Mouse (Mus musculus) forebrain, embryonic 14.5 days (tissue): ENCODE results near the gene Pfkfb2. TPM values are rescaled to one million over a fixed set of nuclear protein-coding genes. Genes with fewer than 3 reads are reported as not detected.

Experiments
- ATAC-seq: fragments of 200-750 bp; cut with Nextera tagmentation; 2 replicates; pipeline ENCODE4 v1.8.0; 2017; ENCODE audit warnings: mild to moderate bottlenecking, moderate library complexity
- DNase-seq: peaks from one replicate; pipeline ENCODE4 v3.0.0-alpha.2; 2015; ENCODE audit warnings: low spot score
- H3K27ac ChIP-seq: fragments of 300-500 bp; sonication (generic); 2 replicates; pipeline ENCODE4 v1.5.1; 2014; ENCODE audit warnings: low read depth, mild to moderate bottlenecking, control low read depth, low read length, moderate library complexity
- H3K27me3 ChIP-seq: fragments of 300-500 bp; sonication (generic); replicated peaks from 2 replicates; pipeline ENCODE4 v1.6.1; 2014; ENCODE audit warnings: low read length, control low read depth, mixed read lengths; ENCODE audit not compliant: control insufficient read depth, insufficient read depth
- H3K36me3 ChIP-seq: fragments of 300-500 bp; sonication (generic); 2 replicates; pipeline ENCODE4 v1.6.1; 2014; ENCODE audit warnings: low read length, control low read depth; ENCODE audit not compliant: control insufficient read depth, insufficient read depth
- H3K4me1 ChIP-seq: fragments of 300-500 bp; sonication (generic); 2 replicates; pipeline ENCODE4 v1.6.1; 2014; ENCODE audit warnings: antibody characterized with exemption, low read length, control low read depth; ENCODE audit not compliant: control insufficient read depth, insufficient read depth
- H3K4me2 ChIP-seq: fragments of 300-500 bp; sonication (generic); 2 replicates; pipeline ENCODE4 v1.6.1; 2014; ENCODE audit warnings: mild to moderate bottlenecking, control low read depth, low read length
- H3K4me3 ChIP-seq: fragments of 300-500 bp; sonication (generic); 2 replicates; pipeline ENCODE4 v1.5.1; 2014; ENCODE audit warnings: low read depth, low read length, control low read depth
- H3K9ac ChIP-seq: fragments of 300-500 bp; sonication (generic); 2 replicates; pipeline ENCODE4 v1.6.1; 2014; ENCODE audit warnings: mild to moderate bottlenecking, low read length, control low read depth, moderate library complexity
- H3K9me3 ChIP-seq: fragments of 300-500 bp; sonication (generic); replicated peaks from 2 replicates; pipeline ENCODE4 v1.6.1; 2016; ENCODE audit warnings: low read length, control low read depth, mixed read lengths; ENCODE audit not compliant: control insufficient read depth
- WGBS: fragments of 180-500 bp; shearing (Covaris S2); extraction: QIAGEN DNeasy Blood & Tissue Kit; methylation state at CpG from one replicate; pipeline ENCODE4 v1.1.7; 2014; 5-methylcytosine and 5-hydroxymethylcytosine counted together
- polyA plus RNA-seq: library from polyadenylated mRNA; unstranded; fragments of >200 nt; fragmentation: Nextera tagmentation; extraction: Ambion mirVana; gene quantifications from 2 replicates; pipeline ENCODE4 v1.2.1, GENCODE M21; 2014

Pfkfb2 gene
- polyA plus RNA-seq = 17.8 and 23.2 TPM in 2 replicates

- H3K9ac ChIP-seq = no peak within 1 kb of the TSS
- WGBS = 71% methylated on average over 2 of the region's 2 CpGs
- H3K4me2 ChIP-seq = no peak within 1 kb of the TSS
- DNase-seq (no peak), ATAC-seq (no peak)
- no peaks in the 10 kb centered on the region for H3K4me1 ChIP-seq
- no peaks in the 10 kb centered on the region for H3K36me3 ChIP-seq
- no peaks in the 10 kb centered on the region for H3K27me3 ChIP-seq
- no peak within 1 kb of the TSS for H3K4me3 ChIP-seq
- no peaks in the 10 kb centered on the region for H3K9me3 ChIP-seq
- H3K27ac ChIP-seq = no peak within 1 kb of the TSS
Observed at GRCm38 (mm10) chr1:130729153-130729552, at the start of gene Pfkfb2. Gene Pfkfb2, minus strand, starts transcription at chr1:130729253.

GRCm38 (mm10) chr1:130776645-130777044 lies 47.6 kb upstream of the Pfkfb2 start:
- H3K9me3 ChIP-seq = no peaks in the 10 kb centered on the region
- no peaks in the 10 kb centered on the region for H3K36me3 ChIP-seq
- no peaks in the 10 kb centered on the region for H3K27me3 ChIP-seq
- no peak overlapping the region for H3K4me2 ChIP-seq
- ATAC-seq = no peak
- H3K27ac ChIP-seq = no peak overlapping the region
- H3K4me3 ChIP-seq = no peak overlapping the region
- WGBS = 87% methylated on average over 1 of the region's 1 CpGs
- DNase-seq = no peak
- H3K4me1 ChIP-seq = no peaks in the 10 kb centered on the region
- H3K9ac ChIP-seq = no peak overlapping the region

DNA sequence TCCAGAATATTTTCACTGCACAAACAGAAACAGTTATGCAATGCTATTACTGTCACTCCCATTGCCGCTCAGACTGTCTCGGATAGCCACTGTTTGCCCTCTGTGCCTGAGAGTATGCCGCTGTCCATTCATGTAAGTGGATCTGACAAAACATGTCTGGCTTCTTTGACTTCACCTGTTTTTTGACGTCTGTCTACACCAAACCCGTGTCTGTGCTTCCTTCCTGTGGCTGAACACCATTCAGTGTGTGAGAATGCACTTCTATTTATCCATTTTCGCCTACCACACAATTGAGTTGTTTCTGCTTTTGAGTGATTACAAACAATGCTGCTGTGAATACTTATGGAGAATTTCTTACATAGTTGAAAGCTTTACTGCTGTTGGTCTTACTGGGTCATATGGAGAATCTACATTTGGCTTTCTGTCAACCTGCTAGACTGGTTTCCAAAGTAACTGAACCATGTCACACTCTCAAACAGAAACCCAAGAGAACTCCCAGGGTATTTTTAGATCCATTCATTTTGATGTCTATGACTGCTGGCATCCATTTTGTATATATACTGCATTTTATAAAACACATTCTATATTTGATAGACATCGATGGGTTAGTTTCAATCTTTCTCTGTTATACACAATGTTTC lies 46.8 kb upstream of the Pfkfb2 start:
- 81% methylated on average over 7 of the region's 7 CpGs for WGBS
- DNase-seq (no peak), ATAC-seq (no peak)
- no peak overlapping the region for H3K9ac ChIP-seq
- no peaks in the 10 kb centered on the region for H3K27me3 ChIP-seq
- no peak overlapping the region for H3K4me3 ChIP-seq
- no peaks in the 10 kb centered on the region for H3K36me3 ChIP-seq
- no peak overlapping the region for H3K4me2 ChIP-seq
- H3K4me1 ChIP-seq = no peaks in the 10 kb centered on the region
- no peaks in the 10 kb centered on the region for H3K9me3 ChIP-seq
- no peak overlapping the region for H3K27ac ChIP-seq

GRCm38 (mm10) chr1:130775234-130775633 lies 46.2 kb upstream of the Pfkfb2 start:
- no peak overlapping the region for H3K9ac ChIP-seq
- H3K9me3 ChIP-seq = no peaks in the 10 kb centered on the region
- no peaks in the 10 kb centered on the region for H3K27me3 ChIP-seq
- WGBS = 47% methylated on average over 2 of the region's 2 CpGs
- H3K4me2 ChIP-seq = no peak overlapping the region
- H3K4me1 ChIP-seq = no peaks in the 10 kb centered on the region
- no peak overlapping the region for H3K27ac ChIP-seq
- no peak overlapping the region for H3K4me3 ChIP-seq
- ATAC-seq (no peak), DNase-seq (no peak)
- H3K36me3 ChIP-seq = no peaks in the 10 kb centered on the region

- no peak overlapping the region for H3K9ac ChIP-seq
- H3K4me3 ChIP-seq = no peak overlapping the region
- WGBS = 80% methylated on average over 3 of the region's 3 CpGs
- H3K36me3 ChIP-seq = no peaks in the 10 kb centered on the region
- H3K9me3 ChIP-seq = no peaks in the 10 kb centered on the region
- no peak for DNase-seq
- H3K4me1 ChIP-seq = no peaks in the 10 kb centered on the region
- no peaks in the 10 kb centered on the region for H3K27me3 ChIP-seq
- H3K4me2 ChIP-seq = no peak overlapping the region
- no peak for ATAC-seq
- H3K27ac ChIP-seq = no peak overlapping the region
Observed at GRCm38 (mm10) chr1:130770981-130771494, 42.0 kb upstream of the Pfkfb2 start.

GRCm38 (mm10) chr1:130770487-130770886 lies 41.4 kb upstream of the Pfkfb2 start:
- no peak overlapping the region for H3K4me3 ChIP-seq
- no peak overlapping the region for H3K9ac ChIP-seq
- no peak overlapping the region for H3K4me2 ChIP-seq
- H3K4me1 ChIP-seq = no peaks in the 10 kb centered on the region
- H3K27ac ChIP-seq = no peak overlapping the region
- ATAC-seq = no peak
- DNase-seq = no peak
- H3K9me3 ChIP-seq = no peaks in the 10 kb centered on the region
- 93% methylated on average over 4 of the region's 4 CpGs for WGBS
- no peaks in the 10 kb centered on the region for H3K36me3 ChIP-seq
- no peaks in the 10 kb centered on the region for H3K27me3 ChIP-seq

- no peak overlapping the region for H3K4me3 ChIP-seq
- H3K9ac ChIP-seq = no peak overlapping the region
- H3K27ac ChIP-seq = no peak overlapping the region
- no peak for DNase-seq
- ATAC-seq = no peak
- WGBS = 88% methylated on average over 2 of the region's 2 CpGs
- no peaks in the 10 kb centered on the region for H3K36me3 ChIP-seq
- H3K27me3 ChIP-seq = no peaks in the 10 kb centered on the region
- no peaks in the 10 kb centered on the region for H3K4me1 ChIP-seq
- H3K9me3 ChIP-seq = no peaks in the 10 kb centered on the region
- no peak overlapping the region for H3K4me2 ChIP-seq
Observed at GRCm38 (mm10) chr1:130769925-130770324, 40.9 kb upstream of the Pfkfb2 start.

GRCm38 (mm10) chr1:130767066-130767465 lies 38.0 kb upstream of the Pfkfb2 start:
- no peak overlapping the region for H3K9ac ChIP-seq
- no peak overlapping the region for H3K4me3 ChIP-seq
- H3K4me2 ChIP-seq = no peak overlapping the region
- H3K9me3 ChIP-seq = no peaks in the 10 kb centered on the region
- H3K27me3 ChIP-seq = no peaks in the 10 kb centered on the region
- WGBS = 79% methylated on average over 5 of the region's 5 CpGs
- no peak for DNase-seq
- no peaks in the 10 kb centered on the region for H3K36me3 ChIP-seq
- H3K4me1 ChIP-seq = no peaks in the 10 kb centered on the region
- no peak overlapping the region for H3K27ac ChIP-seq
- ATAC-seq = no peak

GRCm38 (mm10) chr1:130764027-130764461 lies 35.0 kb upstream of the Pfkfb2 start:
- no peak overlapping the region for H3K4me2 ChIP-seq
- WGBS = 92% methylated on average over 12 of the region's 12 CpGs
- no peak overlapping the region for H3K4me3 ChIP-seq
- no peak overlapping the region for H3K27ac ChIP-seq
- no peak for DNase-seq
- no peak overlapping the region for H3K9ac ChIP-seq
- no peaks in the 10 kb centered on the region for H3K27me3 ChIP-seq
- H3K36me3 ChIP-seq = no peaks in the 10 kb centered on the region
- H3K4me1 ChIP-seq = no peaks in the 10 kb centered on the region
- no peaks in the 10 kb centered on the region for H3K9me3 ChIP-seq
- ATAC-seq = no peak
